ENCODE assay signal across 9 mouse cellular contexts in the genomic region with DNA sequence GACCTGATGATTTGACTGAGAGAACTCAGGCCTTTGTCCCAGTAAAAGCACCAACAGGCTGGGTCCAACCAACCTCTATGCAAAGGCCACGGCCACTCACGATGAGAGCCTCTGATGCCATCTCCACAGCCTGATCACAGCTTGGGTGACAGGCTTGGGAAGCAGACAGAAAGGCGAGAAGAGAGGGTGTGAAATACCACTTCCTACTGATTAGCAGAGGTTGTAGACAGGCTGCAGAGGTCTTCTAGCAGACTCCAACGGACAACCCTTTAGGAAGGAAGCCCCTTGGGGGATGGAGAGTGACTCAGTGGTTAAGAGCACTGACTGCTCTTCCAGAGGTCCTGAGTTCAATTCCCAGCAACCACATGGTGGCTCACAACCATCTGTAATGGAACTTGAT. TPM values are rescaled to one million over a fixed set of nuclear protein-coding genes. Genes with fewer than 3 reads are reported as not detected.
DNase-seq lines count a peak whose midpoint lies in the region; ATAC-seq and TF ChIP-seq lines count a peak whose summit lies in the region.
"Had no signal": no experiment of that assay in that cellular context is flagged by ENCODE, and none has a peak within 500 bp of the region (broad histone marks: within the 10 kb centered on the region; RNA-seq: fewer than 3 reads in every experiment).

No protein-coding gene starts in this region.

- no peaks in the 10 kb centered on the region for H3K9me3 ChIP-seq in kidney, embryonic 15.5 days (replicated peaks)
- no peaks in the 10 kb centered on the region for H3K9me3 ChIP-seq in limb, embryonic 14.5 days (ENCODE audit: control insufficient read depth, low read length)

- TF ChIP-seq POLR2A in limb, embryonic 14.5 days (IDR thresholded peaks at IDR 0.05; ENCODE audit: borderline replicate concordance, extremely low read depth, insufficient read depth, insufficient read length): no peak

- no peak overlapping the region for H3K4me3 ChIP-seq in kidney, embryonic 15.5 days (replicated peaks)
- no peak overlapping the region for H3K4me3 ChIP-seq in limb, embryonic 14.5 days (replicated peaks; ENCODE audit: low read length)

- no peaks in the 10 kb centered on the region for H3K27me3 ChIP-seq in kidney, embryonic 15.5 days
- H3K27me3 ChIP-seq in limb, embryonic 14.5 days (ENCODE audit: control insufficient read depth, insufficient read depth, low read length): no peaks in the 10 kb centered on the region

- no peak overlapping the region for H3K4me2 ChIP-seq in kidney, embryonic 15.5 days
- no peak overlapping the region for H3K4me2 ChIP-seq in limb, embryonic 14.5 days (replicated peaks; ENCODE audit: low read depth, low read length, severe bottlenecking)

- WGBS in kidney, embryonic 15.5 days: 31% methylated on average over 4 of the region's 4 CpGs
- 47% methylated on average over 4 of the region's 4 CpGs for WGBS in limb, embryonic 14.5 days

- peaks cover 68% of the 10 kb centered on the region for H3K4me1 ChIP-seq in kidney, embryonic 15.5 days
- H3K4me1 ChIP-seq in limb, embryonic 14.5 days (ENCODE audit: control insufficient read depth, insufficient read depth, low read length): peaks cover 46% of the 10 kb centered on the region

- peaks cover 69% of the 10 kb centered on the region for H3K36me3 ChIP-seq in kidney, embryonic 15.5 days
- H3K36me3 ChIP-seq in limb, embryonic 14.5 days (ENCODE audit: control insufficient read depth, insufficient read depth, low read length): peaks cover 50% of the 10 kb centered on the region

- no peak overlapping the region for H3K9ac ChIP-seq in kidney, embryonic 15.5 days
- H3K9ac ChIP-seq in limb, embryonic 14.5 days (ENCODE audit: low read depth, low read length, severe bottlenecking): no peak overlapping the region

- H3K27ac ChIP-seq in kidney, embryonic 15.5 days: peak overlapping the region; percentile 98
- peak overlapping the region; percentile 50; the same call in 1 of the 2 replicates for H3K27ac ChIP-seq in limb, embryonic 14.5 days (replicated peaks; ENCODE audit: low read depth, low read length)

- ATAC-seq in kidney, embryonic 15.5 days (replicated peaks; ENCODE audit: low FRiP score): no peak
- ATAC-seq in activated CD4-positive, CD25-positive, alpha-beta regulatory T cell, adult 4 months: peak; percentile 12
- no peak for ATAC-seq in limb, embryonic 14.5 days (ENCODE audit: low FRiP score, low read depth)
- ATAC-seq in frontal cortex, adult (ENCODE audit: low TSS enrichment): no peak

- DNase-seq in kidney, adult 9 months: no peak
- peak; percentile 79 for DNase-seq in CD4-positive helper T cell, adult 2 months (ENCODE audit: low read depth, low spot score)
- DNase-seq in limb, embryonic 14.5 days (ENCODE audit: low spot score): no peak
- no peak for DNase-seq in embryo, embryonic 10 days (ENCODE audit: low spot score)
- DNase-seq in kidney, postnatal 25 days: no peak
- DNase-seq: gastrocnemius, postnatal 10 days had no signal

RNA-seq across cellular contexts. Expression of a gene that starts 40.8 kb away (rescaled TPM):
- 56.2 and 60.2 TPM in 2 replicates for polyA plus RNA-seq in kidney, embryonic 15.5 days (2015; fragmentation: Nextera tagmentation; extraction: Ambion mirVana)
- 100 to 1,000 TPM; 243 to 280 TPM for polyA plus RNA-seq in activated CD4-positive, CD25-positive, alpha-beta regulatory T cell, adult 4 months (2017; shearing (Covaris generic))
- polyA plus RNA-seq in limb, embryonic 14.5 days (2012; rRNA removed): 38.7 and 46.7 TPM in 2 replicates
- polyA plus RNA-seq in limb, embryonic 14.5 days (2014; fragmentation: Nextera tagmentation; extraction: Ambion mirVana): 53.2 and 54.6 TPM in 2 replicates

RNA-seq across cellular contexts. Expression of a gene that starts 44.4 kb away (rescaled TPM):
- 0.26 and 0.45 TPM in 2 replicates for polyA plus RNA-seq in kidney, embryonic 15.5 days (2015; fragmentation: Nextera tagmentation; extraction: Ambion mirVana)
- not detected for polyA plus RNA-seq in activated CD4-positive, CD25-positive, alpha-beta regulatory T cell, adult 4 months (2017; shearing (Covaris generic))
- polyA plus RNA-seq in limb, embryonic 14.5 days (2012; rRNA removed): 0.14 and 0.19 TPM in 2 replicates
- not detected in 2 replicates for polyA plus RNA-seq in limb, embryonic 14.5 days (2014; fragmentation: Nextera tagmentation; extraction: Ambion mirVana)
